Mouse (Mus musculus): ENCODE measurements around the gene Add2. TPM values are rescaled to one million over a fixed set of nuclear protein-coding genes. Genes with fewer than 3 reads are reported as not detected.

The Add2 gene
- polyA plus RNA-seq, 1 experiment from 2014 or later = 64.5 TPM

DNA sequence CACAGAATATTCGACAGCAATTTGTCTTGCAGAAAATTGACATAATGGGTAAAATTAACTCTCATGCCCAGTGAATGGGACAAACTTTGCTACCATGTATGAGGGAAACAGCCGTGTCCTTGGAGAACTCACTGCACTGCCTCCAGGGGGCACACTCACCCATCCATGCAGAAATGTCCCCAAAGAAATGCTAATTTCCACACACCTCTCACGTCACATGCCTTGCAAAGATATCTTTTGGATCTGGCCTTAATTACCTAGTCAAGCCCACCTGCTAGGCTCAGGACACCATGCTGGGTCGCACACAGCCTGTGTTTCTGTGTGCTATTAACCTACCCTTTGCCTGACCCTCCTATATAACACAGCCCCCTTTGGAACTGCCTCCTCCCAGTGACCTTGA is 100.0 kb downstream of the Add2 start:
- no peak overlapping the region for H3K27ac ChIP-seq (ENCODE audit: low read depth, low read length)
- H3K4me2 ChIP-seq = no peak overlapping the region
- no peak overlapping the region for H3K9ac ChIP-seq (ENCODE audit: low read length)
- no peaks in the 10 kb centered on the region for H3K4me1 ChIP-seq (ENCODE audit: control insufficient read depth, insufficient read depth, low read length)
- ATAC-seq (ENCODE audit: low FRiP score) = no peak
- 60% methylated on average over 4 of the region's 4 CpGs for WGBS
- no peaks in the 10 kb centered on the region for H3K36me3 ChIP-seq (ENCODE audit: control insufficient read depth, insufficient read depth, low read length)
- no peaks in the 10 kb centered on the region for H3K9me3 ChIP-seq (ENCODE audit: control insufficient read depth, low read length)
- no peaks in the 10 kb centered on the region for H3K27me3 ChIP-seq (ENCODE audit: control insufficient read depth, insufficient read depth, low read length)
- no peak overlapping the region for H3K4me3 ChIP-seq (ENCODE audit: low read depth, low read length)
- peak; percentile 79 for DNase-seq (ENCODE audit: low spot score, missing footprints)

GRCm38 (mm10) chr6:86129872-86130498 is 101.5 kb downstream of the Add2 start:
- H3K36me3 ChIP-seq (ENCODE audit: control insufficient read depth, insufficient read depth, low read length) = no peaks in the 10 kb centered on the region
- no peak overlapping the region for H3K9ac ChIP-seq (ENCODE audit: low read length)
- H3K4me2 ChIP-seq = no peak overlapping the region
- 72% methylated on average over 9 of the region's 9 CpGs for WGBS
- no peak overlapping the region for H3K27ac ChIP-seq (ENCODE audit: low read depth, low read length)
- H3K4me3 ChIP-seq (ENCODE audit: low read depth, low read length) = no peak overlapping the region
- no peaks in the 10 kb centered on the region for H3K4me1 ChIP-seq (ENCODE audit: control insufficient read depth, insufficient read depth, low read length)
- no peak for ATAC-seq (ENCODE audit: low FRiP score)
- H3K9me3 ChIP-seq (ENCODE audit: control insufficient read depth, low read length) = no peaks in the 10 kb centered on the region
- H3K27me3 ChIP-seq (ENCODE audit: control insufficient read depth, insufficient read depth, low read length) = no peaks in the 10 kb centered on the region
- no peak for DNase-seq (ENCODE audit: low spot score, missing footprints)

DNA sequence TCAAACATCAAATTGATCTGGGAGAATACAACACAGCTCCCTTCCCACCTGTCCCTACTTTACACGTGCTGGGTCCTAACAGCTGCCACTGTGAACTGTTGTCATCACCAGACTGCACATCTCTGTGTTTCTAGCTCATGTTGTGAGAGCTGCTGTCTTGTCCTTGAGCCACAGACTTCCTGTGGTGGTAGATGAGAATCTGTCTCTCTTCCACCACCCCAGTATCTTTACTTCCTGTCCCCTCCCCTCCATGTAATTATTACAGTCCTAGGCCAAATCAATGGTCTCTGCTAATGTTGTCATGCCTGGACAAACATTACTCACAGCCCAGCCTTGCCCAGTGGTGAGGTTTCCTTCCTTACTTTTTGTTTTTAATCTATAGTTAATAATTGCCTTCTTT is 105.4 kb downstream of the Add2 start:
- Histone ChIP-seq H3K4me2 (no peak overlapping the region), H3K4me3 (ENCODE audit: low read depth, low read length) (no peak overlapping the region), H3K9me3 (ENCODE audit: control insufficient read depth, low read length) (no peaks in the 10 kb centered on the region), H3K27me3 (ENCODE audit: control insufficient read depth, insufficient read depth, low read length) (no peaks in the 10 kb centered on the region), H3K36me3 (ENCODE audit: control insufficient read depth, insufficient read depth, low read length) (no peaks in the 10 kb centered on the region), H3K27ac (ENCODE audit: low read depth, low read length) (no peak overlapping the region), H3K9ac (ENCODE audit: low read length) (no peak overlapping the region), H3K4me1 (ENCODE audit: control insufficient read depth, insufficient read depth, low read length) (no peaks in the 10 kb centered on the region)
- WGBS = 74% methylated on average over 1 of the region's 1 CpGs
- DNase-seq (ENCODE audit: low spot score, missing footprints) = no peak
- no peak for ATAC-seq (ENCODE audit: low FRiP score)

- no peaks in the 10 kb centered on the region for H3K27me3 ChIP-seq (ENCODE audit: control insufficient read depth, insufficient read depth, low read length)
- H3K27ac ChIP-seq (ENCODE audit: low read depth, low read length) = no peak overlapping the region
- WGBS = 87% methylated on average over 3 of the region's 3 CpGs
These were observed 107.7 kb downstream of the Add2 start for GRCm38 (mm10) chr6:86136206-86136605.

DNA sequence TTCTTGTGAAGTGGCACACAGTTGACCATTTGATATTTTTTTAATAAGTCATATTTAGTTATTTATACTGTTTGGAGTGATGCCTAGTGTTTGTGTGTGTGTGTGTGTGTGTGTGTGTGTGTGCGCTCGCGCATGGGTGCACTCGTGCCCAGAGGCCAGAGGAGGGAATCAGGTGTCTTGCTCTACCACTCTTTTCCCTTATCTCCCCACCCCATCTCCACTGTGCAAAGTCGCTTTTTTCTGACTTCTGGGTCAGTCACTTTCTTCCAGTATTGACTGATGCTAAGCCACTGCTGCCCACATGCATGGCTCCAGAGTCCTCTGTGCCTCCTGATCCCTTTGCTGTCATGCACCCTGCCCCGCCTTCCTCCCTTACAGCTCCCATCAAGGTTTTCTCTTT is 112.8 kb downstream of the Add2 start:
- DNase-seq (ENCODE audit: low spot score, missing footprints) = no peak
- no peak overlapping the region for H3K4me2 ChIP-seq
- whole genome bisulfite sequencing = 81% methylated on average over 6 of the region's 6 CpGs

More at GRCm38 (mm10) chr6:86136206-86136605, 107.7 kb downstream of the Add2 start:
- H3K4me3 ChIP-seq (ENCODE audit: low read depth, low read length) = no peak overlapping the region
- no peak overlapping the region for H3K9ac ChIP-seq (ENCODE audit: low read length)
- H3K4me1 ChIP-seq (ENCODE audit: control insufficient read depth, insufficient read depth, low read length) = no peaks in the 10 kb centered on the region
- H3K4me2 ChIP-seq = no peak overlapping the region
- ATAC-seq (ENCODE audit: low FRiP score) (no peak), DNase-seq (ENCODE audit: low spot score, missing footprints) (no peak)
- H3K36me3 ChIP-seq (ENCODE audit: control insufficient read depth, insufficient read depth, low read length) = no peaks in the 10 kb centered on the region
- H3K9me3 ChIP-seq (ENCODE audit: control insufficient read depth, low read length) = no peaks in the 10 kb centered on the region

DNA sequence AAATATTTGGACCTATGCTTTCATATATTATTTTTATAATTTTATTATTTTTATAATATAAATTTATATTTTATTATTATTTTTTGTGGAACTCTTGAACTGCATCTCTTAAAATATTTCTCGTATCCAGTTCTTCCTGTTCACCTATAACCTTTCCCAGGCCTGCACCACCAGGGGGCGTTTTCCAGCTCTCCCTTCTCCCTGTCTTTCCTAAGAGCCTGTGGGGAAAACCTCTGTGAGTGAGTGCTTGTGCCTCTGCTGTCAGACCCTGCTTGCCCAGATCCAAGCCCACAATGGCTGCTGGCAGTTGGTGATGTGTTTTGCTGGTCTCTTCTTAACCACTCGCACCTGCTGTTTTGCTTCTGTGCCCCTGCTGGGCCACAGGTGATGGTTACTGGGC is 113.3 kb downstream of the Add2 start:
- H3K4me3 ChIP-seq (ENCODE audit: low read depth, low read length) = no peak overlapping the region
- H3K9ac ChIP-seq (ENCODE audit: low read length) = no peak overlapping the region
- no peaks in the 10 kb centered on the region for H3K36me3 ChIP-seq (ENCODE audit: control insufficient read depth, insufficient read depth, low read length)
- H3K9me3 ChIP-seq (ENCODE audit: control insufficient read depth, low read length) = no peaks in the 10 kb centered on the region
- no peaks in the 10 kb centered on the region for H3K27me3 ChIP-seq (ENCODE audit: control insufficient read depth, insufficient read depth, low read length)
- 21% methylated on average over 3 of the region's 3 CpGs for WGBS
- no peak overlapping the region for H3K4me2 ChIP-seq
- no peak overlapping the region for H3K27ac ChIP-seq (ENCODE audit: low read depth, low read length)
- no peaks in the 10 kb centered on the region for H3K4me1 ChIP-seq (ENCODE audit: control insufficient read depth, insufficient read depth, low read length)
- ATAC-seq (ENCODE audit: low FRiP score) (0 out of 2 replicates have a peak, but pooled peaks have one; percentile 61), DNase-seq (ENCODE audit: low spot score, missing footprints) (peak; percentile 96)

More for the DNA sequence above, 112.8 kb downstream of the Add2 start:
- no peak overlapping the region for H3K4me3 ChIP-seq (ENCODE audit: low read depth, low read length)
- no peaks in the 10 kb centered on the region for H3K9me3 ChIP-seq (ENCODE audit: control insufficient read depth, low read length)
- H3K27ac ChIP-seq (ENCODE audit: low read depth, low read length) = no peak overlapping the region
- no peaks in the 10 kb centered on the region for H3K36me3 ChIP-seq (ENCODE audit: control insufficient read depth, insufficient read depth, low read length)
- H3K4me1 ChIP-seq (ENCODE audit: control insufficient read depth, insufficient read depth, low read length) = no peaks in the 10 kb centered on the region
- no peaks in the 10 kb centered on the region for H3K27me3 ChIP-seq (ENCODE audit: control insufficient read depth, insufficient read depth, low read length)
- no peak for ATAC-seq (ENCODE audit: low FRiP score)
- H3K9ac ChIP-seq (ENCODE audit: low read length) = no peak overlapping the region

GRCm38 (mm10) chr6:86144986-86145385 is 116.5 kb downstream of the Add2 start:
- 95% methylated on average over 6 of the region's 6 CpGs for WGBS
- H3K36me3 ChIP-seq (ENCODE audit: control insufficient read depth, insufficient read depth, low read length) = no peaks in the 10 kb centered on the region
- H3K27ac ChIP-seq (ENCODE audit: low read depth, low read length) = no peak overlapping the region
- no peaks in the 10 kb centered on the region for H3K9me3 ChIP-seq (ENCODE audit: control insufficient read depth, low read length)
- H3K4me1 ChIP-seq (ENCODE audit: control insufficient read depth, insufficient read depth, low read length) = no peaks in the 10 kb centered on the region
- no peaks in the 10 kb centered on the region for H3K27me3 ChIP-seq (ENCODE audit: control insufficient read depth, insufficient read depth, low read length)
- DNase-seq (ENCODE audit: low spot score, missing footprints) (no peak), ATAC-seq (ENCODE audit: low FRiP score) (no peak)
- no peak overlapping the region for H3K9ac ChIP-seq (ENCODE audit: low read length)
- no peak overlapping the region for H3K4me2 ChIP-seq
- no peak overlapping the region for H3K4me3 ChIP-seq (ENCODE audit: low read depth, low read length)

DNA sequence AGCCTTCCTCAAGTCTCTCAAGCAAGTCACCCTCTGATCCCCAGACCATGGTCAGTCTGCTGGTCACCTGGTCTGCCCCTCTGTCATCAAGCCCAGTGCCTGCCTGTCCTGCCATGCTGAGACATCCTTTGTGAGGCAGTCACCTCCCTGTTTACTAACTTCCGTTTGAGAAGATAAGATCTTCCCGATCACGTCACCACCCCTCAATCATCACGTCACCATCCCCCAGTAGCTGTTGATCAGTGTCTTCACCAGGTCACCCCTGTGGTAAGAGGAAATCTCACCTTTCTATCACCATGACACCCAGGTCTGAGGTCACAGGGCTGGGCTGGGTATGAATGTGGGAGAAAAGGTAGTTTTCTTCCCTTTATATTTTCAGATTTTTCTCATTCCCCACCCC is 120.0 kb downstream of the Add2 start:
- H3K27me3 ChIP-seq (ENCODE audit: control insufficient read depth, insufficient read depth, low read length) = no peaks in the 10 kb centered on the region
- ATAC-seq (ENCODE audit: low FRiP score) (no peak), DNase-seq (ENCODE audit: low spot score, missing footprints) (no peak)
- 73% methylated on average over 4 of the region's 4 CpGs for WGBS
- no peak overlapping the region for H3K9ac ChIP-seq (ENCODE audit: low read length)
- H3K4me1 ChIP-seq (ENCODE audit: control insufficient read depth, insufficient read depth, low read length) = no peaks in the 10 kb centered on the region
- H3K4me2 ChIP-seq = no peak overlapping the region
- H3K27ac ChIP-seq (ENCODE audit: low read depth, low read length) = no peak overlapping the region
- no peak overlapping the region for H3K4me3 ChIP-seq (ENCODE audit: low read depth, low read length)
- H3K9me3 ChIP-seq (ENCODE audit: control insufficient read depth, low read length) = no peaks in the 10 kb centered on the region
- H3K36me3 ChIP-seq (ENCODE audit: control insufficient read depth, insufficient read depth, low read length) = no peaks in the 10 kb centered on the region

DNA sequence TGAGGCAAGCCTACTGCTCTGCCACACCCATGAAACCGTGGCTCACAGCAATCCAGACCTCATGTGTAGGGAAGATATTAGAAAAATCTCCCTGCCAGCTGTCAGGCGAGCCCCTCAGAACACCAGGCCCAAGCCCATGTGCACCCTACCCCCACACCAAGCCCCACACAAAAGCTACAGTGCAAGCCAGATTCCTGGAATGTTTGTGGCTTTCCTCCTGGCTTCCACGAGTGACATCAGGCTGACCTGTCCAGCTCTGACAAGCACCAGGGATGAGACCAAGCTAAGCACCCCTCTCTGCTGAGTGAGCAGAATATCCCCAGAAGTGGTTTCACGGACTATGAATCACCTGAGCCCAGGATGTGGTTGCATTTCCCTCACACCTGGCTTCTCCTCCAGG is 120.5 kb downstream of the Add2 start:
- Histone ChIP-seq H3K27ac (ENCODE audit: low read depth, low read length) (no peak overlapping the region), H3K27me3 (ENCODE audit: control insufficient read depth, insufficient read depth, low read length) (no peaks in the 10 kb centered on the region), H3K9ac (ENCODE audit: low read length) (no peak overlapping the region), H3K4me1 (ENCODE audit: control insufficient read depth, insufficient read depth, low read length) (no peaks in the 10 kb centered on the region), H3K9me3 (ENCODE audit: control insufficient read depth, low read length) (no peaks in the 10 kb centered on the region), H3K4me3 (ENCODE audit: low read depth, low read length) (no peak overlapping the region), H3K36me3 (ENCODE audit: control insufficient read depth, insufficient read depth, low read length) (no peaks in the 10 kb centered on the region), H3K4me2 (no peak overlapping the region)
- DNase-seq (ENCODE audit: low spot score, missing footprints) = no peak
- no peak for ATAC-seq (ENCODE audit: low FRiP score)
- WGBS = 74% methylated on average over 4 of the region's 4 CpGs

All from midbrain, embryonic 11.5 days (tissue).